Mouse (Mus musculus) intestine, embryonic 16.5 days (tissue): ENCODE data around the gene Eml5. TPM values are rescaled to one million over a fixed set of nuclear protein-coding genes. Genes with fewer than 3 reads are reported as not detected.

ENCODE experiments used
- ATAC-seq: fragments of 200-750 bp; cut with Nextera tagmentation; 2 replicates; pipeline ENCODE4 v1.8.0; 2017; ENCODE audit warnings: moderate TSS enrichment, moderate library complexity
- H3K27ac ChIP-seq: fragments of 300-500 bp; sonication (generic); 2 replicates; pipeline ENCODE4 v1.5.1; 2014; ENCODE audit warnings: mild to moderate bottlenecking, low read length
- H3K27me3 ChIP-seq: fragments of 300-500 bp; sonication (generic); replicated peaks from 2 replicates; pipeline ENCODE4 v1.6.1; 2014; ENCODE audit warnings: low read length, control low read depth, mixed read lengths; ENCODE audit not compliant: control insufficient read depth, insufficient read depth
- H3K36me3 ChIP-seq: fragments of 300-500 bp; sonication (generic); 2 replicates; pipeline ENCODE4 v1.6.1; 2014; ENCODE audit warnings: low read length, control low read depth; ENCODE audit not compliant: control insufficient read depth, insufficient read depth
- H3K4me1 ChIP-seq: fragments of 300-500 bp; sonication (generic); 2 replicates; pipeline ENCODE4 v1.6.1; 2014; ENCODE audit warnings: low read length, control low read depth, mixed read lengths; ENCODE audit not compliant: control insufficient read depth, insufficient read depth
- H3K4me2 ChIP-seq: fragments of 300-500 bp; sonication (generic); 2 replicates; pipeline ENCODE4 v1.6.1; 2014; ENCODE audit warnings: low read depth, low read length, control low read depth
- H3K4me3 ChIP-seq: fragments of 300-500 bp; sonication (generic); 2 replicates; pipeline ENCODE4 v1.5.1; 2014; ENCODE audit warnings: mild to moderate bottlenecking, low read length
- H3K9ac ChIP-seq: fragments of 300-500 bp; sonication (generic); 2 replicates; pipeline ENCODE4 v1.6.1; 2014; ENCODE audit warnings: low read depth, low read length
- H3K9me3 ChIP-seq: fragments of 300-500 bp; sonication (generic); 2 replicates; pipeline ENCODE4 v1.6.1; 2016; ENCODE audit warnings: low read length, control low read depth; ENCODE audit not compliant: control insufficient read depth
- WGBS: fragments of 180-500 bp; shearing (Covaris S2); extraction: QIAGEN DNeasy Blood & Tissue Kit; methylation state at CpG from one replicate; pipeline ENCODE4 v1.1.7; 2014; 5-methylcytosine and 5-hydroxymethylcytosine counted together
- polyA plus RNA-seq: library from polyadenylated mRNA; unstranded; fragments of >200 nt; fragmentation: Nextera tagmentation; extraction: Ambion mirVana; gene quantifications from 2 replicates; pipeline ENCODE4 v1.2.1, GENCODE M21; 2015

Eml5 gene
- polyA plus RNA-seq, 1 experiment from 2014 or later: 5.1 TPM

- Histone ChIP-seq H3K9me3 (no peaks in the 10 kb centered on the region), H3K36me3 (no peaks in the 10 kb centered on the region), H3K9ac (peak overlapping the region; percentile 84), H3K27me3 (no peaks in the 10 kb centered on the region), H3K27ac (peak overlapping the region; percentile 88), H3K4me2 (peak overlapping the region; percentile 71), H3K4me1 (peaks cover 17% of the 10 kb centered on the region), H3K4me3 (peak overlapping the region; percentile 68)
- under 1% methylated on average over 14 of the region's 14 CpGs for WGBS
- ATAC-seq: peak; percentile 36
Observed at GRCm38 (mm10) chr12:98747380-98747753, 153.9 kb downstream of the Eml5 start.

- WGBS: under 1% methylated on average over 78 of the region's 87 CpGs
- peak within 1 kb of the TSS; percentile 84 for H3K9ac ChIP-seq
- peak within 1 kb of the TSS; percentile 68 for H3K4me3 ChIP-seq
- H3K4me2 ChIP-seq: peak within 1 kb of the TSS; percentile 71
- H3K27me3 ChIP-seq: no peaks in the 10 kb centered on the region
- ATAC-seq: peak; percentile 94
- peaks cover 17% of the 10 kb centered on the region for H3K4me1 ChIP-seq
- H3K36me3 ChIP-seq: no peaks in the 10 kb centered on the region
- peak within 1 kb of the TSS; percentile 88 for H3K27ac ChIP-seq
- no peaks in the 10 kb centered on the region for H3K9me3 ChIP-seq
Observed at GRCm38 (mm10) chr12:98746746-98747379, 154.4 kb downstream of the Eml5 start, which contains the start of gene Zc3h14. Gene Zc3h14 (plus strand): TSS chr12:98746964.

- 23% methylated on average over 2 of the region's 2 CpGs for WGBS
- no peaks in the 10 kb centered on the region for H3K27me3 ChIP-seq
Observed at GRCm38 (mm10) chr12:98746131-98746530, 155.2 kb downstream of the Eml5 start.

GRCm38 (mm10) chr12:98745626-98746025 is 155.7 kb downstream of the Eml5 start:
- Histone ChIP-seq H3K27me3 (no peaks in the 10 kb centered on the region), H3K9ac (no peak overlapping the region), H3K4me3 (no peak overlapping the region), H3K36me3 (no peaks in the 10 kb centered on the region), H3K27ac (no peak overlapping the region), H3K4me1 (peaks cover 20% of the 10 kb centered on the region), H3K9me3 (no peaks in the 10 kb centered on the region), H3K4me2 (no peak overlapping the region)
- no peak for ATAC-seq
- 59% methylated on average over 4 of the region's 4 CpGs for WGBS

More at GRCm38 (mm10) chr12:98746131-98746530, 155.2 kb downstream of the Eml5 start:
- ATAC-seq: peak; percentile 78
- Histone ChIP-seq H3K4me1 (peaks cover 20% of the 10 kb centered on the region), H3K9me3 (no peaks in the 10 kb centered on the region), H3K27ac (no peak overlapping the region), H3K4me3 (no peak overlapping the region), H3K4me2 (no peak overlapping the region), H3K36me3 (no peaks in the 10 kb centered on the region), H3K9ac (no peak overlapping the region)

- Histone ChIP-seq H3K36me3 (no peaks in the 10 kb centered on the region), H3K27me3 (no peaks in the 10 kb centered on the region), H3K4me1 (peaks cover 9% of the 10 kb centered on the region), H3K4me2 (no peak overlapping the region), H3K9ac (no peak overlapping the region), H3K9me3 (no peaks in the 10 kb centered on the region), H3K27ac (no peak overlapping the region), H3K4me3 (no peak overlapping the region)
- WGBS: 29% methylated on average over 3 of the region's 3 CpGs
- peak; percentile 20 for ATAC-seq
Observed at GRCm38 (mm10) chr12:98741011-98741501, 160.2 kb downstream of the Eml5 start.

GRCm38 (mm10) chr12:98737801-98738350 is 163.4 kb downstream of the Eml5 start:
- H3K27me3 ChIP-seq: no peaks in the 10 kb centered on the region
- 16% methylated on average over 7 of the region's 7 CpGs for WGBS
- ATAC-seq: peak; percentile 28; the same call in 1 of the 2 replicates
- peaks cover 22% of the 10 kb centered on the region for H3K4me1 ChIP-seq
- H3K36me3 ChIP-seq: no peaks in the 10 kb centered on the region
- peak overlapping the region; percentile 60 for H3K4me2 ChIP-seq
- peak overlapping the region; percentile 93 for H3K9ac ChIP-seq
- peak overlapping the region; percentile 81 for H3K4me3 ChIP-seq
- no peaks in the 10 kb centered on the region for H3K9me3 ChIP-seq
- H3K27ac ChIP-seq: peak overlapping the region; percentile 92; the same call in 1 of the 2 replicates

- Histone ChIP-seq H3K9ac (peak within 1 kb of the TSS; percentile 93), H3K36me3 (no peaks in the 10 kb centered on the region), H3K4me3 (peak within 1 kb of the TSS; percentile 81), H3K4me1 (peaks cover 22% of the 10 kb centered on the region), H3K27me3 (no peaks in the 10 kb centered on the region), H3K4me2 (peak within 1 kb of the TSS; percentile 60), H3K9me3 (no peaks in the 10 kb centered on the region), H3K27ac (peak within 1 kb of the TSS; percentile 92)
- ATAC-seq: peak; percentile 74
- WGBS: under 1% methylated on average over 75 of the region's 75 CpGs
Observed at GRCm38 (mm10) chr12:98736951-98737800, 164.1 kb downstream of the Eml5 start, which contains the start of gene Ptpn21. Gene Ptpn21 (minus strand): TSS chr12:98737405.
